Mouse (Mus musculus) neutrophil, adult 5-6 weeks (primary cell): ENCODE measurements around the gene Smyd2. TPM values are rescaled to one million over a fixed set of nuclear protein-coding genes. Genes with fewer than 3 reads are reported as not detected.
A peak's percentile ranks its signal among the peaks of the same experiment; 100 is the strongest.

Experiments
- ATAC-seq: fragments of 151-379, 151-347 bp; 2 replicates; pipeline ENCODE4 v1.8.0; 2017; ENCODE audit warnings: mild to moderate bottlenecking, moderate TSS enrichment; ENCODE audit not compliant: insufficient number of reproducible peaks, poor library complexity, low FRiP score, severe bottlenecking; ENCODE audit errors: extremely low read depth
- total RNA-seq: library from RNA; stranded (forward); fragments of 200-1000 nt; gene quantifications from 2 replicates; pipeline ENCODE4 v1.2.3, GENCODE M21; 2017

Gene Smyd2
- total RNA-seq, 1 experiment from 2014 or later = 3.0 TPM

GRCm38 (mm10) chr1:189879965-189880364 is 42.2 kb downstream of the Smyd2 start:
- ATAC-seq = no peak

GRCm38 (mm10) chr1:189879212-189879611 is 43.0 kb downstream of the Smyd2 start:
- no peak for ATAC-seq

- no peak for ATAC-seq
Measured at GRCm38 (mm10) chr1:189876162-189876561, 46.0 kb downstream of the Smyd2 start.

GRCm38 (mm10) chr1:189875439-189875861 is 46.7 kb downstream of the Smyd2 start:
- ATAC-seq = no peak

- ATAC-seq = no peak
Measured at GRCm38 (mm10) chr1:189873591-189873990, 48.6 kb downstream of the Smyd2 start.

- no peak for ATAC-seq
Measured at GRCm38 (mm10) chr1:189872050-189872449, 50.1 kb downstream of the Smyd2 start.

- ATAC-seq = no peak
Measured at GRCm38 (mm10) chr1:189871625-189872024, 50.5 kb downstream of the Smyd2 start.

- no peak for ATAC-seq
Measured at GRCm38 (mm10) chr1:189870539-189870938, 51.6 kb downstream of the Smyd2 start.

GRCm38 (mm10) chr1:189869651-189870270 is 52.4 kb downstream of the Smyd2 start:
- no peak for ATAC-seq

GRCm38 (mm10) chr1:189868036-189868435 is 54.1 kb downstream of the Smyd2 start:
- ATAC-seq = no peak

- ATAC-seq = no peak
Measured at GRCm38 (mm10) chr1:189867497-189867896, 54.7 kb downstream of the Smyd2 start.

GRCm38 (mm10) chr1:189867034-189867433 is 55.1 kb downstream of the Smyd2 start:
- peak; percentile 47 for ATAC-seq

GRCm38 (mm10) chr1:189866621-189867020 is 55.5 kb downstream of the Smyd2 start:
- no peak for ATAC-seq

- no peak for ATAC-seq
Measured at GRCm38 (mm10) chr1:189864846-189865560, 57.2 kb downstream of the Smyd2 start.

- no peak for ATAC-seq
Measured at GRCm38 (mm10) chr1:189864301-189864700, 57.9 kb downstream of the Smyd2 start.

- no peak for ATAC-seq
Measured at GRCm38 (mm10) chr1:189863727-189864126, 58.4 kb downstream of the Smyd2 start.

GRCm38 (mm10) chr1:189860942-189861315 is 61.2 kb downstream of the Smyd2 start:
- ATAC-seq = no peak

GRCm38 (mm10) chr1:189860112-189860941 is 61.8 kb downstream of the Smyd2 start:
- 0 out of 2 replicates have a peak, but pooled peaks have one; percentile 17 for ATAC-seq

- no peak for ATAC-seq
Measured at GRCm38 (mm10) chr1:189858377-189858776, 63.8 kb downstream of the Smyd2 start.

GRCm38 (mm10) chr1:189855739-189856138 is 66.4 kb downstream of the Smyd2 start:
- ATAC-seq = no peak
